Mouse (Mus musculus) bone marrow, adult 2 months (tissue): ENCODE results near the gene Thbs1.

Experiments
- CTCF ChIP-seq: fragments of 200-500 bp; IDR thresholded peaks from 2 replicates; pipeline ENCODE4 v1.5.1; 2011; ENCODE audit warnings: low read length, control low read depth; ENCODE audit not compliant: control insufficient read depth, insufficient read depth
- POLR2A ChIP-seq: fragments of 200-500 bp; IDR thresholded peaks from 2 replicates; pipeline ENCODE4 v1.6.1; 2011; ENCODE audit warnings: low read depth, mild to moderate bottlenecking, control low read depth, low read length, borderline replicate concordance; ENCODE audit not compliant: control insufficient read depth

GRCm38 (mm10) chr2:118122291-118122690 lies 10.6 kb downstream of the Thbs1 start:
- TF ChIP-seq POLR2A: no peak
- TF ChIP-seq CTCF: no peak
